Mouse (Mus musculus): ENCODE results near the gene Vmn1r55.
"Not testable (repeated sequence)": the region's sequence is repeated elsewhere in the genome, so short reads cannot be mapped to it uniquely, and the experiment has no call there.

Vmn1r55 gene

DNA sequence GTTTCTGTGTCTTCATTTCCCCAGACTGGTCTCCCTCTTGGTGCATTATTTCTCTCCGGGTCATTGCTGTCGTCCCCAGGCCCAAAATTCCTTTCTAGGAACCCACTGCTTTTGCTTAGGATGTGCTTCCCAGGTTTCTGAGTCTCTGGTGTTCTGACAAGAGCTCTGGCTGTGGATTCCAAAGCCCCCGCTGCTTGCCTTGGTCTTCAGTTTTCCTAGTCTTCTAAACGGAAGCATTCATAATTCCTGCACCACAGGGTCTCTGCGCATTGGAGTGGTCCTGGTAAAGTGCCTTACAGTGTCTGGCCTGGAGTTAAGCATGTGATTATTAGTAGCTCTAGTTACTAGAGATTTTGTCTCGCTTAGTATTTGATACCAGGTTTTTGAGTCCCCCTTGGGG, 68.7 kb downstream of the Vmn1r55 start:
- no peak for DNase-seq

DNA sequence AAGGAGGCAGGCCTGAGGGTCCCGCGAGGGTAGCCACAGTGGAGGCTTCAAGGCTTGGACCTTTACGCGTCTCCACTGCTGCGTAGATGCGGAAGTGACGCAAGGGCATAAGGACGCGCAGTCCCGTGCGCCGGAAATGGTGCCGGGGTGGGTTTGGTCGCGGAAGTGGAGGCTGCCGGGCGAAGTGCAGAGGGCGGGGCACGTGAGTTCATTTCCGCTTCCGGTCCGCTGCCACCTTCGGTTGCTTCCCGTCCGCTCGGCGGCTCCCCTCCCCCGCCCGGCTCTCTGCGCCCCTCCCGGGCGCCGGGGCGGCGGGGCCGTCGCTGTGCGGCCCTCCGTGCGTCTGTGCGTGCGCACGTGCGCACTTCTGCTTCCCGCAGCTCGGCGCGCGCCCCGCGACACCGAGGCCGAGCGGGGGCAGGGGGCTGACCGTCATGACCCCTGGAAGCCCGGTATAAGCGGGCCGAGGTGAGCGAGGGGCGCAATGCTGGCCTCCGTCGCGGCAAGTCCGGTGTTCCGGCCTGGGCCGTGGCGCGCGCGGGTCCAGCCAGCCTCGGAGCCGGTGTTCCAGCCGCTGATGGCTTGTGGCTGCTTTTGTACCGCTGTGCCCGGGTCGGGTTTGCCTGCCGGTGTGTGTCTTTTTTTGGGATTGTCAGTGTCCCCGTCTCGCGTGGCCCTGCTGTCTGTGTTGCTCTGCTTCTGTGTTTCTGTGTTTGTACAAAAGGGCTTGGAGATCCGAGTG, 69.3 kb downstream of the Vmn1r55 start, which contains the start of gene Epn1:
TSS of gene Epn1 (plus strand) at position 226 of the 742 bp plus-strand sequence.
- peak; percentile 95 for DNase-seq

DNA sequence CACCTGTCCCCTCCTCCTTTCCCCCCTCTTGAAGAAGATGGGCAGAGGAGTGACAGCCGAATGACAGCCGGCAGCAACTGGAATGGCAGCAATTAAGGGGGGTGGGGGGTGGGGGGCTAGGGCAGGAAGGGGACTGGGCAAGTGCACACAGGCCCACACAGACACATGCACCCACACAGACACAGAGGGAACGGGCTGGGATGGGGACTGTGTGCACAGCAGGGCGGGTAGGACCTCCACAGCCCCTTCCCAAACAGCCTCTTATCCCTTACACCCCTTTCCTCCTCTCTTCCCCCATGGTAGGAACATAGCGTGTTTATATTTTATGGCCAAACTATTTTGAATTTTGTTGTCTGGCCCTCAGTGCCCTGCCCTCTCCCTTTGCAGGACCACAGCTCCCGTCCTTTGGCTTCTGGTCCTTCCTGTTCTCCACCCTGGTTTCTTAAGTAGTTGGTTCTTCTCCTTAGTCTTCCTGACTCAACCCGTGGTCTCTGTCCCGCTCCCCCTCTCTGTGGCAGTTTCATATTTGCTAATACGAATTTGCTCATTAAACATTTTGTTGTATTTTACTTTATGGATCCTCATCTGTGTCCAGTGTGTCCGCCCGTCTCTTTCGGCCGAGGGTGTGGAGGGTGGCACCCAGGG, 70.0 kb downstream of the Vmn1r55 start:
- DNase-seq = not testable (repeated sequence)

Measured in kidney, adult 18-20 months (tissue).